Mouse (Mus musculus): ENCODE data around the gene Isoc2b.
A peak's percentile ranks its signal among the peaks of the same experiment; 100 is the strongest.
"Not testable (repeated sequence)": the region's sequence is repeated elsewhere in the genome, so short reads cannot be mapped to it uniquely, and the experiment has no call there.

The Isoc2b gene

DNA sequence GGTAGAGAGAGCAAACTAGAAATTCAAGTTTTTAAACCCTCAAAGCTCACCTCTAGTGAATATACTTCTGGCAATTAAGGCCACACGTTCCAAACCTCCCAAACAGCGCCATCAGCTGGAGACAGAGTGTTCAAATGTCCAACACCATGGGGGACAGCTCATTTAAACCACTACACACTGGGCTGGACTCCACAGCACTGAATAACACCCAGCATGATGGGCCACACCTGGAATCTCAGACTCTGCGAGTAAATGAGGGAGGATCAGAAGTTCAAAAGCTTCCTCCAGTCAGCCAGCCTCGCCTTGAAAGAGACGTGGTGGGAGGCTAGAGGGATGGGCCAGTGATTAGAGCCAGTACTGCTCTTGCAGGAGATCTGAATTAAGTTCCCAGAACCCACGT lies at the start of gene Isoc2b:
TSS of gene Isoc2b (minus strand) at position 126 of the 400 bp plus-strand sequence.
- DNase-seq (ENCODE audit: low spot score), result no peak

DNA sequence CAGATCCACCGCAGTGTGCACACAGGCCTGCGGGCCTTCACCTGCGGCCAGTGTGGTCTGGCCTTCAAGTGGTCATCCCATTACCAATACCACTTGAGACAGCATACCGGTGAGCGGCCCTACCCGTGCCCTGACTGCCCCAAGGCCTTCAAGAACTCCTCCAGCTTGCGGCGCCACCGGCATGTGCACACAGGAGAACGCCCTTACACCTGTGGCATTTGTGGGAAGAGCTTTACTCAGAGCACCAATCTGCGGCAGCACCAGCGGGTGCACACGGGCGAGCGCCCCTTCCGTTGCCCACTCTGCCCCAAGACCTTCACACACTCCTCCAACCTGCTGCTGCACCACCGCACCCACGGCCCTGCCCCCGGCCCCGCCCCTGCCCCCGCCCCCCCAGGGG lies 49.0 kb upstream of the Isoc2b start:
- no peak for DNase-seq (ENCODE audit: low spot score)

GRCm38 (mm10) chr7:4918681-4919080 lies 48.6 kb upstream of the Isoc2b start:
- DNase-seq (ENCODE audit: low spot score), result no peak

GRCm38 (mm10) chr7:4917494-4917893 lies 47.4 kb upstream of the Isoc2b start:
- no peak for DNase-seq (ENCODE audit: low spot score)

GRCm38 (mm10) chr7:4915669-4916416 lies 45.8 kb upstream of the Isoc2b start:
- no peak for DNase-seq (ENCODE audit: low spot score)

GRCm38 (mm10) chr7:4915007-4915665 lies 45.1 kb upstream of the Isoc2b start, which contains the start of gene Zfp628:
Zfp628 (plus strand) TSS chr7:4915217.
- DNase-seq (ENCODE audit: low spot score), result peak; percentile 91

- peak; percentile 61 for DNase-seq (ENCODE audit: low spot score)
Measured at GRCm38 (mm10) chr7:4912248-4912647, 42.2 kb upstream of the Isoc2b start.

DNA sequence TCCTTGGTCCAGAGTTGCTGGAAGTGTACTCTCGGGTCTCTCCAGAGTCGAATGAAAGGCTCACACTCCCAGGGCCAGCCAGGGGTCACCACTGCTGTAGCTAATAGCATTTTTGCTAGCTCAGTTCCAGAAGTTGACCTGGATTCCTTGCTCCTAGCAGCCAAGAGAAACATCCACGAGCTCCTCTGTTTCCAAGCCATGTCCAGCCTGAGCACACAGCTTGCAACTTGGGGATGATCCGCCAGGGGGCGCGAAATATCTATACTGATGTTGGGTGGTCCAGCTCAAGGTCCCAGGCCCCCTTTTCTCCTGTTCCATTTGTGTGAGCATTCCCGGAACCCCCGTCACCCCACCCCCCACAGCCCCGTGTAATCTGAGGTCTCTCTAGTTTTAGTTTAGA lies 41.5 kb upstream of the Isoc2b start:
- DNase-seq (ENCODE audit: low spot score), result peak; percentile 54

DNA sequence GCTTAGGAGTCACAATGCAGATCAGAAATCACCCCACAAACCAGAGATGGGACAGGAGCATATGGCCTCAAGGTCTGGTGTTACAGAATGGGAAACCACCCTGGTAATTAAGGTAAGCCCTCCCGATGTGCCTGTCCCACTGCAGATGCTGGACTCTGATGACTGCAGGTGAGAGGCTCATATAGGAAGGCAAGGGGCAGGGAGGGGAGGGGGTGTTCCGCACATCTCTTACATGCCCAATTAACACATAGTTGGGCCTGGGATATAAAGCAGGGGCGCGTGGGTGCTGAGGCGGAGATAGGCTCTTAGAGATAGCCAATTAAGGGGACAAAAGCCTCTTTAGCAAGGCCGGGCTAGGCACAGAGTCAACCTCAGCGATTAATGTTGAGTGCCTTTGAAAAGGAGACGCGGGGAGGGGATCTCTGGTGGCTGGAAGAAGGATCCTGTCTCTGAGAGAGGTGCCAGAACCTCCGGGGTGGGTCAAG lies 36.5 kb upstream of the Isoc2b start, which contains the start of gene Gm36210:
TSS of gene Gm36210 (minus strand) at position 51 of the 485 bp plus-strand sequence.
- DNase-seq (ENCODE audit: low spot score), result no peak

- no peak for DNase-seq (ENCODE audit: low spot score)
Measured at GRCm38 (mm10) chr7:4902404-4902803, 32.3 kb upstream of the Isoc2b start.

DNA sequence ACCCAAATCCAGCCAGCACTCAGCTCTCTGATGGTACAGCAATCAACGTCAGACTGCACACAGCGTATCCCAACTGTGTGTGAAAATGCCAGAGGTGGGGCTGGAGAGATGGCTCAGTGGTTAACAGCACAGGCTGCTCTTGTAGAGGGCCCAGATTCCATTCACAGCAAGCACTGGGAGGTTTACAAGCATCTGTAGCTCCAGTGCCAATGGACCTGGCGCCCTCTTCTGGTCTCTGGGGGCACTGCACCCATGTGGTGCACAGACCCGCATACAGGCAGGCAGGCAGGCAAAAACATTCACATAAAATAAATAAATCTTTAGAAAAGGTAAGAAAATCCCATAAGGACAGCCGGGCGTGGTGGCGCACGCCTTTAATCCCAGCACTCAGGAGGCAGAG lies 31.1 kb upstream of the Isoc2b start:
- no peak for DNase-seq (ENCODE audit: low spot score)

DNA sequence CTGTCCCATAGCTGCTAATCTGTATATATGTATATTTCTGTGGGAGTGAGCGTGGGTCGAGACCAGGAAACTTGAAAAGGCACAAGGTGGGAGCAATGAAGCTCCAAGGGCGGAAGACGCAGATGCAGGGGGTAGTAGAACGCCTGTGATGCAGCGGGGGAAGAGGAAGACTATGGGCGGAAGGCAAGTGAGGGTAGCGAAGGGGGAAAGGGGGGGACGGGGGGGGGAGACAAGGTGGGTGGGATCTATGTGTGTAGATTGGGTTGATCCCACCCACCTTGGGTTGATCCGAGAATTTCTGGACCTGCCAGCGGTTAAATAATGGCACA lies 30.4 kb upstream of the Isoc2b start:
- DNase-seq (ENCODE audit: low spot score), result no peak

DNA sequence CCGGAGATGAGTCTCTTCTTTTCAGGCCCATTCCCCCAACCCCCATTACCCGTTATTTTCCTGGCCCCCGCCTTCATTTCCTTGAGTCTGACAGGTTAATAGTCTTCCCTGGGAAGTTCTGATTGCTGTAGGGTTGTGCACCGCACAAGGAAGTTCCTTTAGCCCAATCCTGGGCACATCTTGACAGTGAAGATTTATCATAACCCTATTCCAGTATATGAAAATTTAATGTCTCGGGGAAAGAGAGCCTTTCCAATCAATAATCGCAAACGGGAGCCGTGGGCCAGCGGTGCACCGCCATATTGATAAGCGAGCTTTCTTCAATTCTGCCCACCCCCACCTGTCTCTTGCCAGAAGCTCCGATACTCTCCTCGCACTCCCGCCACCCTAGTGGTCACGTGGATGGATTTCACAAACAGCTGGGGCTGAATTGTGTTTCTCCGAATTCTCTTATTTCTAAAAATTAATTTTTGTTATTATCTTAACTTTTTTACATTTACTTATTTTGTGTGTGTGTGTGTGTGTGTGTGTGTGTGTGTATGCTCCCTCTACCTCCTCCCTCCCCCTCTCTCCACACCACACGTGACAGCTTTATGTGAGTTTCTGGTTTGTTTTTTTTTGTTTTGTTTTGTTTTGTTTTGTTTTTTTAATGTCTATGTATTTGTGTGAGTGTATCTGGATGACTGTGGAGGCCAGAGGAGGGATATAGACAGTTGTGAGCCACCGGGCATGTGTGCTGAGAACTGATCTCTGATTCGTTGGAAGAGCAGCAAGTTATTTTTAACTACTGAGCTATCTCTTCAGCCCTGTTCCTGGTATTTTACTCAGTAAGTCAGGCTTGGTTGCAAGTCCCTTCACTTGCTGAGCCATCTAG lies 29.8 kb upstream of the Isoc2b start:
- DNase-seq (ENCODE audit: low spot score), result no peak

DNA sequence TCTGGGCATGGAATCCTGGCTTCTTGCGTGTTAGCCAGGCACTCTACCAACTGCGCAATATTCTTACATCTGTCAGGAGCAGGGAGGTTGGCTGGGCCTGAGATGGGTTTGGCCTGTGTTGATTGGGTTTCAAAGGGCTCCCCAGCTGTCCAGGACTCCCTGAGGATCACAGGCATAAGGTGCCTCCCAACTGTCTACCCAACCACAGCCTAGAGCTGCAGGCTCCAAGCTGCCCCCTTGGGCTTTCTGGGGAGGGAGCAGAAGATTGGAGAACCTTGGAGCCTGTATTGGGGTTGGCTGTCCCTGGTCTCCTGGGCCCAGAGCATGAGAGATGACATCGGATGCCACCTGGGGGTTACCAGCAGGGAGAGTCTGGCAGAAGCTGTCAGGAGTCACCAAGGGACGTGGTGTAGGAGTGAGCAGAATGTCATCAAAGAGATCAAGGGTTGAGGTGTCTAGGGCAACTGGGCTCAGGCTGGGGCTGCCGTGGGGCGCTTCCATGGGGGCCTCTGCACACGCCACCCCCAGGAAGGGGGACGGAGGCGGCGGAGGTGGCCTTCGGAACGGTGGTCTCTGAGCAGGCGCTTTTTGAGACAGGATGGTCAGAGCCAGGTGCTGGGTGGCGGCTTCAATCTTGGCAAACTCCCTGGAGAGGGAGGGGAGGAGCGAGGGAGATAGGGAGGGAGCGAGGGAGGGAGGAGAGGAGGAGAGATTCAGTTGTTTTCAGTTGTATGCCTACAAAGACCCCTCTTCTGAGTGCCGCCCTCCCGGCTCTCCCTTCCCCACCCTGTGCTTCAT lies 29.0 kb upstream of the Isoc2b start:
- DNase-seq (ENCODE audit: low spot score), result no peak

DNA sequence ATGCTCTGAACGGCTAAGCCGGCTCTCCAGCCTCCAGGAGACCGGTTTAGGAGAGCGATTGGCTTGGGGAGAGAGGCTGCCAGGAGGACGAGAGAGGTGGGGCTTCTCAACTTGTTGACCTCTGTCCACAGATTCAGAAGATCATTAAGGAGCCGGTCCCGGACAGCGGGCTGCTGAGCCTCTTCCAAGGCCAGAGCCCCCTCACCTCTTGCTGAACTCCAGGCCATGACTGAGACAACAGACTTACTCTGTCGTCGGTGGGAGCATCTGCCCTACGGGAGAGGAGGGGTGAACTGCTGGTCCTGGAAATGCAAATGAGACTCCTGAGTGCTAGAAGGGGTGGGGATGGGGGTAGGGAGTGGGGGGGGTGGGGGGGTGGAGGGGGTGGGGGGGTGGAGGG lies 25.1 kb upstream of the Isoc2b start:
- no peak for DNase-seq (ENCODE audit: low spot score)

DNA sequence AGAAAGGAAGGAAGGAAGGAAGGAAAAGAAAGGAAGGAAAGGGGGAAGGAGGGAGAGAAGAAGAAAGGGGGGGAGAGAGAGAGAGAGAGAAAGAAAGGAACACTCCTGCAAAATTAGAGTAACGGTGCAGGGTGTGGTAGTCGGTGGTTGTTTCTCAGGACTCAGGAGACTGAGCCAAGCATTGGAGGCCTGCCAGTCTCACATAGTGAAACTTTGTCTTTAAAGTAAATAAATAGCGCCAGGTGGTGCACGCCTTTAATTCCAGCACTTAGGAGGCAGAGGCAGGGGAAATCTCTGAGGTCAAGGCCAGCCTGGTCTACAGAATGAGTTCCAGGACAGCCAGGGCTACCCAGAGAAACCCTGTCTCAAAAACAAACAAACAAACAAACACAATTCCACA lies 16.6 kb upstream of the Isoc2b start:
- DNase-seq (ENCODE audit: low spot score), result no peak

DNA sequence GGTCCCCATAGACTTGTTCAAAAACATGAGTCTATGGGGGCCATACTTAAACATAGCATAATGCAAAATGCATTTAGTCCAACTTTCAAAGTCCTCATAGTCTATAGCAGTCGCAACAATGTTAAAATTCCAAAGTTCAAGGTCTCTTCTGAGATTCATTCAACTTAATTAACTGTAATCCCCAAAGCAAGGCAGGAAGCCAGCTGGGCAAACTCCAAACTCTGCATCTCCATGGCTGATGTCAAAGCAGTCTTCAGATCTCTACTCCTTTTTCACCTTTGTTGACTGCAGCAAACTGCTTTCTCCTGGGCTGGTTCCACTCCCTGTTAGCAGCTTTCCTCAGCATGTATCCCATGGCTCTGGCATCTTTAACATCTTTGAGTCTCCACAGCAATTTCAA lies 9.0 kb upstream of the Isoc2b start:
- not testable (repeated sequence) for DNase-seq (ENCODE audit: low spot score)

GRCm38 (mm10) chr7:4878186-4878585 lies 8.1 kb upstream of the Isoc2b start:
- DNase-seq (ENCODE audit: low spot score), result peak; percentile 44

- DNase-seq (ENCODE audit: low spot score), result no peak
Measured at GRCm38 (mm10) chr7:4877226-4877625, 7.2 kb upstream of the Isoc2b start.

DNA sequence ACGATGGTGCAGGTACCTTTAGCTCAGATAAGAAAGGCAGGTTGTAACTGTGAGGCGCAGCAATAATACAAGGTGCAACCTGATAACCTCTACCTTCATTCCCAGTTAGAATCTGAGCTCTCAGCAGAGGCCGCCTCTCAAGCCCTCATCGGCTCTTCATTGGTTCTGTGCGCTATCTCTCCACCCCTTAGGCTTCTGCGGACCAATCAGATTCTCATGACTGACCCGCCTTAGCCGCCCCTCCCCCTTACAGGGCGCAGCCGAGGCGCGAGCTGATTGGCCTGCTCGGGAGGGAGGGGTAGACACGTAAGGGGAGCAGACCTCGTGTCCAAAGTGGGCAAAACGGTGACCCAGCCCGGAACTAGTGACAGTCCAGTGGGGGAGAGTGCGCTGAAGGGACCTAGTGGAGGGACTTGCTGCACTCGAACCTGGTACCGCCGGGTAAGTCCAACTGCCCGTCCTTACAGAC lies 6.7 kb upstream of the Isoc2b start, which contains the start of gene Isoc2a:
TSS of gene Isoc2a (plus strand) at position 401 of the 469 bp plus-strand sequence.
- DNase-seq (ENCODE audit: low spot score), result peak; percentile 95

DNA sequence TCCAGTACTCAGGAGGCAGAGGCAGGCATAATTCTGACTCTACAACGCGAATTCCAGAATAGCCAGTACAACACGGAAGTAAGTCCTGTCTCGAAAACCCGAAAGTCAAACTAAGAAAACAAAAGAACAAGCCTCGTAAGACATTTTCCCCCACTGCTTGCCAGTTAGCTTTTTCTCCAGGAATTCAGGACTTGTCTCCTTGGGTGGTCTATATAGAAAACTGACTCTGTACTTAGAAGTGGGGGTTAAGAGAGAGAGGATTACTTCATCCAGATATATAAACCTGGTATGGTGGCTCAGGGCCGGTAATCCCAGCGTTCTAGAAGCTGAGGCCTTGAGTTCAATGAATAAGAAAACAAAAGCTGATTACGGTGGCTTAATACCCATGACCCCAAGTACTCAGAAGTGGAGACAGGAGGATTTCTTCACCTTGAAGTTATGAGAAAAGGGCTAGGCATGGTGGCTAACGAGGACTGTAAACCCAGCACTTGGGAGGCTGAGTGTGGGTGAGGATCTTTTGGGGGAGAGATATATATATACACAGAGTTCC lies 3.4 kb downstream of the Isoc2b start:
- no peak for DNase-seq (ENCODE audit: low spot score)
